Mouse (Mus musculus) stomach, embryonic 14.5 days (tissue): ENCODE data around the gene Ms4a4a. TPM values are rescaled to one million over a fixed set of nuclear protein-coding genes. Genes with fewer than 3 reads are reported as not detected.

Experiments used
- ATAC-seq: fragments of 200-750 bp; cut with Nextera tagmentation; 2 replicates; pipeline ENCODE4 v1.8.0; 2017; ENCODE audit warnings: low read depth, moderate TSS enrichment; ENCODE audit not compliant: insufficient number of reproducible peaks, insufficient read depth, low FRiP score
- H3K27ac ChIP-seq: fragments of 300-500 bp; sonication (generic); 2 replicates; pipeline ENCODE4 v1.5.1; 2014; ENCODE audit warnings: mild to moderate bottlenecking, low read length, moderate library complexity, mixed read lengths
- H3K27me3 ChIP-seq: fragments of 300-500 bp; sonication (generic); 2 replicates; pipeline ENCODE4 v1.6.1; 2014; ENCODE audit warnings: low read length, control low read depth, mixed read lengths; ENCODE audit not compliant: control insufficient read depth, insufficient read depth
- H3K36me3 ChIP-seq: fragments of 300-500 bp; sonication (generic); 2 replicates; pipeline ENCODE4 v1.6.1; 2014; ENCODE audit warnings: mild to moderate bottlenecking, control low read depth, low read length, moderate library complexity, mixed read lengths; ENCODE audit not compliant: control insufficient read depth, insufficient read depth
- H3K4me1 ChIP-seq: fragments of 300-500 bp; sonication (generic); 2 replicates; pipeline ENCODE4 v1.6.1; 2014; ENCODE audit warnings: low read length, control low read depth, mixed read lengths; ENCODE audit not compliant: control insufficient read depth, insufficient read depth
- H3K4me2 ChIP-seq: fragments of 300-500 bp; sonication (generic); replicated peaks from 2 replicates; pipeline ENCODE4 v1.6.1; 2014; ENCODE audit warnings: low read depth, low read length, control low read depth
- H3K4me3 ChIP-seq: fragments of 300-500 bp; sonication (generic); 2 replicates; pipeline ENCODE4 v1.5.1; 2014; ENCODE audit warnings: low read depth, low read length, control low read depth
- H3K9ac ChIP-seq: fragments of 300-500 bp; sonication (generic); replicated peaks from 2 replicates; pipeline ENCODE4 v1.6.1; 2014; ENCODE audit warnings: low read depth, mild to moderate bottlenecking, control low read depth, low read length, moderate library complexity, mixed read lengths
- H3K9me3 ChIP-seq: fragments of 300-500 bp; sonication (generic); 2 replicates; pipeline ENCODE4 v1.6.1; 2016; ENCODE audit warnings: low read depth, low read length, control low read depth; ENCODE audit not compliant: control insufficient read depth
- WGBS: fragments of 180-500 bp; shearing (Covaris S2); extraction: QIAGEN DNeasy Blood & Tissue Kit; methylation state at CpG from one replicate; pipeline ENCODE4 v1.1.7; 2014; 5-methylcytosine and 5-hydroxymethylcytosine counted together
- polyA plus RNA-seq: library from polyadenylated mRNA; unstranded; fragments of >200 nt; fragmentation: Nextera tagmentation; extraction: Ambion mirVana; gene quantifications from 2 replicates; pipeline ENCODE4 v1.2.1, GENCODE M21; 2014

Ms4a4a gene
- polyA plus RNA-seq, 1 experiment from 2014 or later = 7.2 TPM

- H3K4me3 ChIP-seq = no peak overlapping the region
- no peaks in the 10 kb centered on the region for H3K9me3 ChIP-seq
- no peaks in the 10 kb centered on the region for H3K27me3 ChIP-seq
- H3K4me1 ChIP-seq = no peaks in the 10 kb centered on the region
- ATAC-seq = no peak
- no peak overlapping the region for H3K27ac ChIP-seq
- WGBS = 84% methylated on average over 3 of the region's 3 CpGs
- H3K36me3 ChIP-seq = no peaks in the 10 kb centered on the region
- no peak overlapping the region for H3K4me2 ChIP-seq
- no peak overlapping the region for H3K9ac ChIP-seq
Measured at GRCm38 (mm10) chr19:11368310-11368709, 7.0 kb upstream of the Ms4a4a start.

GRCm38 (mm10) chr19:11371181-11371580, 4.1 kb upstream of the Ms4a4a start:
- Histone ChIP-seq H3K9ac (no peak overlapping the region), H3K4me2 (no peak overlapping the region), H3K36me3 (no peaks in the 10 kb centered on the region), H3K27ac (no peak overlapping the region), H3K4me3 (no peak overlapping the region), H3K4me1 (no peaks in the 10 kb centered on the region), H3K27me3 (no peaks in the 10 kb centered on the region), H3K9me3 (no peaks in the 10 kb centered on the region)
- ATAC-seq = no peak

- no peaks in the 10 kb centered on the region for H3K27me3 ChIP-seq
- no peak overlapping the region for H3K9ac ChIP-seq
- no peak overlapping the region for H3K27ac ChIP-seq
- ATAC-seq = no peak
- H3K9me3 ChIP-seq = no peaks in the 10 kb centered on the region
- H3K4me2 ChIP-seq = no peak overlapping the region
- H3K4me3 ChIP-seq = no peak overlapping the region
- no peaks in the 10 kb centered on the region for H3K36me3 ChIP-seq
- 75% methylated on average over 2 of the region's 2 CpGs for WGBS
- no peaks in the 10 kb centered on the region for H3K4me1 ChIP-seq
Measured at GRCm38 (mm10) chr19:11376399-11376798, 1.1 kb downstream of the Ms4a4a start.

- Histone ChIP-seq H3K4me1 (no peaks in the 10 kb centered on the region), H3K9ac (no peak overlapping the region), H3K27ac (no peak overlapping the region), H3K4me3 (no peak overlapping the region), H3K4me2 (no peak overlapping the region), H3K36me3 (no peaks in the 10 kb centered on the region), H3K9me3 (no peaks in the 10 kb centered on the region), H3K27me3 (no peaks in the 10 kb centered on the region)
- ATAC-seq = no peak
- 60% methylated on average over 2 of the region's 2 CpGs for WGBS
Measured at GRCm38 (mm10) chr19:11387109-11387508, 11.8 kb downstream of the Ms4a4a start.

GRCm38 (mm10) chr19:11387685-11388084, 12.4 kb downstream of the Ms4a4a start:
- ATAC-seq = no peak

GRCm38 (mm10) chr19:11388949-11389348, 13.6 kb downstream of the Ms4a4a start:
- WGBS = 85% methylated on average over 2 of the region's 2 CpGs
- ATAC-seq = no peak
- H3K4me3 ChIP-seq = no peak overlapping the region
- H3K9ac ChIP-seq = no peak overlapping the region
- H3K27me3 ChIP-seq = no peaks in the 10 kb centered on the region
- no peaks in the 10 kb centered on the region for H3K36me3 ChIP-seq
- no peak overlapping the region for H3K4me2 ChIP-seq
- no peaks in the 10 kb centered on the region for H3K4me1 ChIP-seq
- no peak overlapping the region for H3K27ac ChIP-seq
- H3K9me3 ChIP-seq = no peaks in the 10 kb centered on the region

More at GRCm38 (mm10) chr19:11387685-11388084, 12.4 kb downstream of the Ms4a4a start:
- no peak overlapping the region for H3K27ac ChIP-seq
- no peak overlapping the region for H3K9ac ChIP-seq
- 74% methylated on average over 4 of the region's 4 CpGs for WGBS
- H3K4me2 ChIP-seq = no peak overlapping the region
- no peaks in the 10 kb centered on the region for H3K27me3 ChIP-seq
- no peaks in the 10 kb centered on the region for H3K4me1 ChIP-seq
- H3K36me3 ChIP-seq = no peaks in the 10 kb centered on the region
- no peak overlapping the region for H3K4me3 ChIP-seq
- H3K9me3 ChIP-seq = no peaks in the 10 kb centered on the region

- ATAC-seq = no peak
- Histone ChIP-seq H3K9ac (no peak overlapping the region), H3K4me2 (no peak overlapping the region), H3K27me3 (no peaks in the 10 kb centered on the region), H3K9me3 (no peaks in the 10 kb centered on the region), H3K27ac (no peak overlapping the region), H3K4me3 (no peak overlapping the region), H3K4me1 (no peaks in the 10 kb centered on the region), H3K36me3 (no peaks in the 10 kb centered on the region)
Measured at GRCm38 (mm10) chr19:11395769-11396168, 20.4 kb downstream of the Ms4a4a start.

- no peak for ATAC-seq
- H3K27me3 ChIP-seq = no peaks in the 10 kb centered on the region
- H3K9ac ChIP-seq = no peak within 1 kb of the TSS
- no peak within 1 kb of the TSS for H3K27ac ChIP-seq
- H3K9me3 ChIP-seq = no peaks in the 10 kb centered on the region
- WGBS = 83% methylated on average over 3 of the region's 3 CpGs
- H3K36me3 ChIP-seq = no peaks in the 10 kb centered on the region
- no peak within 1 kb of the TSS for H3K4me3 ChIP-seq
- H3K4me2 ChIP-seq = no peak within 1 kb of the TSS
- H3K4me1 ChIP-seq = no peaks in the 10 kb centered on the region
Measured at GRCm38 (mm10) chr19:11404527-11404926, 29.2 kb downstream of the Ms4a4a start, which contains the start of gene Ms4a4c. TSS of gene Ms4a4c (plus strand) at chr19:11404770.

- no peak for ATAC-seq
- no peak overlapping the region for H3K9ac ChIP-seq
Measured at GRCm38 (mm10) chr19:11407428-11407827, 32.1 kb downstream of the Ms4a4a start.

More at GRCm38 (mm10) chr19:11407428-11407827, 32.1 kb downstream of the Ms4a4a start:
- H3K9me3 ChIP-seq = no peaks in the 10 kb centered on the region
- no peaks in the 10 kb centered on the region for H3K4me1 ChIP-seq
- H3K4me2 ChIP-seq = no peak overlapping the region
- no peaks in the 10 kb centered on the region for H3K36me3 ChIP-seq
- H3K4me3 ChIP-seq = no peak overlapping the region
- no peak overlapping the region for H3K27ac ChIP-seq
- H3K27me3 ChIP-seq = no peaks in the 10 kb centered on the region
